Mouse (Mus musculus) cortical plate, adult 2 months (tissue): ENCODE measurements at regions not wholly inside any gene's neighbourhood (a gene's known extent, or its start where the extent isn't known, plus 50 kb on each side); places are given as distances from the start of the nearest gene placed in this dataset.

ENCODE experiments used
- H3K27ac ChIP-seq: fragments of 200-500 bp; 2 replicates; pipeline ENCODE4 v1.5.1; 2012; ENCODE audit warnings: low read length, control low read depth, inconsistent platforms; ENCODE audit not compliant: insufficient read depth
- H3K4me1 ChIP-seq: fragments of 200-500 bp; 2 replicates; pipeline ENCODE4 v1.6.1; 2011; ENCODE audit warnings: low read length; ENCODE audit not compliant: control insufficient read depth, insufficient read depth
- H3K4me3 ChIP-seq: fragments of 200-500 bp; 2 replicates; pipeline ENCODE4 v1.5.1; 2011; ENCODE audit warnings: mild to moderate bottlenecking, low read length, control low read depth; ENCODE audit not compliant: insufficient read depth
- CTCF ChIP-seq: fragments of 200-500 bp; IDR thresholded peaks from 2 replicates; pipeline ENCODE4 v1.5.1; 2011; ENCODE audit warnings: mild to moderate bottlenecking, control low read depth, low read length; ENCODE audit not compliant: insufficient read depth; ENCODE audit errors: extremely low read depth
- POLR2A ChIP-seq: fragments of 200-500 bp; IDR thresholded peaks from 2 replicates; pipeline ENCODE4 v1.6.1; 2011; ENCODE audit warnings: mild to moderate bottlenecking, low read length, control low read depth; ENCODE audit not compliant: insufficient read depth; ENCODE audit errors: extremely low read depth

DNA sequence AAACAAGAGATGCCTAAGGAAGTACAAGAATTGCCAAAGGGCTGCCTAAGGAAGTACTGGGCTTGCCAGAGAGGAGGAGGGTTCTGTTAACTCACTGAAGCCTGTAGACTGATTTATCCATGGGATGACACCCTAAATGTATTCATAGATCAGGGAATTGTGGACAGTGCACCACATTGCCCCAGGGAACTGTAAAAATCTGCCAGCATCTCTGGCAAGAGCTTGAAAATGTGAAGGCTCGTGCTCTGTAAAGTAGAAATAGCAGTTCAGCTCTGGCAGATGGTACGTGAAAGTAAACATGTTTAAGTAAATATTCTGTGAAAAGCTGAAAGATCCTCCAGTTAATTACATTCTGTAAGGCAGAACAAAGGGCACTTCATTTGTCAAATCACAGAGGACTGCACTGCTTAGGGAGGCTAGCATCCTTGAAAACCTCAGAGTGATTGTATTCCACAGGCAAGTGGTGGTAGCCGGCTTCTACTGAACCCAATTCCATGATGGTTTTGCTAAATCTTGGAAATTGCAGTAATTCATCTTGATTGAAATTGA lies 445.9 kb upstream of the Grin3a start:
- Histone ChIP-seq H3K4me3 (no peak overlapping the region), H3K4me1 (no peaks in the 10 kb centered on the region), H3K27ac (no peak overlapping the region)
- TF ChIP-seq POLR2A: no peak
- TF ChIP-seq CTCF: no peak

DNA sequence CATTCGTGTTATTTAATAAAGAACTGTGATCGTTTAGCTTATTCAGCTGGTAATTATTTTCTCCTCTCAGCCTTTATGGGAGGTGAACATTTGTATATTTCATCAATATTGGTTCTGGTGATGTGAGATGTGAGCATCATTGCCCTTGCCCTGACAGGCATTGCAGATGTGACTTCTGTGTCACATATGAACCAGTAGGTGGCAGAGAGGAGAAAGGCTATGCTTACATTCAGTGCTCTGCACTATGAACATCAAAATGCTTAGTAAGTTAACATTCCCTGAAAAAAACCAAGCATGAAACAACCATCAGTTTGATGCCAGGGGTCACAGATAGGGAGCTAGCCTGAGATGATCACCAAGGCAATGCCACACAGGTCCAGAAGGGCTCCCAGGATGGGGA lies 441.1 kb upstream of the Grin3a start:
- Histone ChIP-seq H3K27ac (no peak overlapping the region), H3K4me1 (no peaks in the 10 kb centered on the region), H3K4me3 (no peak overlapping the region)
- TF ChIP-seq CTCF (peak; percentile 33), POLR2A (no peak)

DNA sequence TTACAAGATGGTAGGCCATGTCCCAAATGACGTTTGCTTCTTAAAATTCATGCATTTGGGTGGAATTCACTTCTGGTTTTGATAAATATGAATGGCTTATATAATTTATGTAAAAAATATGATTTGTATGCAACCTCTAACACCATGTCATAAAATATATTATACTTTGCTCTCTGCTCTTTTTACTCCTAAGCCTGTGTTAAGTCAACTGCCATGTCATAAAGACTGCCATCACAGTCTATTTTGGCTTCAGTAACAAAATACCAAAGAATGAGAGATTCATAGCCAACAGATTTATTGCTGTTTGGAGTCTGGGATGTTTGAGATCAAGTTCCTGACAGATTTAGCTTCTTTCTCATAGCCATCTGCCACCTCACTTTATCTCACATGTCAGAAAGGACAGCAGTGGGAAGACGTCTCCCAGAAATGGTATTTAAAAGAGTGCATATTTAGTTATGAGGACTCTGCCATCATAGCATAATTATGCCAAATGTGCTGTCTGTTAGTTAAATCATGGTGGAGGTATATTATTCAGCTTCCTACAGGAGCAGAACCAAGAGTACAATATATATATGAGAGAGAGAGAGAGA lies 413.6 kb upstream of the Grin3a start:
- TF ChIP-seq POLR2A (no peak), CTCF (no peak)

GRCm38 (mm10) chr4:50242042-50242441 lies 396.5 kb upstream of the Grin3a start:
- H3K4me1 ChIP-seq: no peaks in the 10 kb centered on the region
- H3K4me3 ChIP-seq: no peak overlapping the region
- TF ChIP-seq POLR2A (no peak), CTCF (no peak)
- no peak overlapping the region for H3K27ac ChIP-seq

More for the DNA sequence above, 413.6 kb upstream of the Grin3a start:
- no peak overlapping the region for H3K27ac ChIP-seq
- H3K4me3 ChIP-seq: no peak overlapping the region
- H3K4me1 ChIP-seq: no peaks in the 10 kb centered on the region

GRCm38 (mm10) chr4:50240951-50241350 lies 395.4 kb upstream of the Grin3a start:
- H3K4me1 ChIP-seq: no peaks in the 10 kb centered on the region
- H3K4me3 ChIP-seq: no peak overlapping the region
- H3K27ac ChIP-seq: no peak overlapping the region
- no peak for TF ChIP-seq POLR2A
- TF ChIP-seq CTCF: no peak

DNA sequence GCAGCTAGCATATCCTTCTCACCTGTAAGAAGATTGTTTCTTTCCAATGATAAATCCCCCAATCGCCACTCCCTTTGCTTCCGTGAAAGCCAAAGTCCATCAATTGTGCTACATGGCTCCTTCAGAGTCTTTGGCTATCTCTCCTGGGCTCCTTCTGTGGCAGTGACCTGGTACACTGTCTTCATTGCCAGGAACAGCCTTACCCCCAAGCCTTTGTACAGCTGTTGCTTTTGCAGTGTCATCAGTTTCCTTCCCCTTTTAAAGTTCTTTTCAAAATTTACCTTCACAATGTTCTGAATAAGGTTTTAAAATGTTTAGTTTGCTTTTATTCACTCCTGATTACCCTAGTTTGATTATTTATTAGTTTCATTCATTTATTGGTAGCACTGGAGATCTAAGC lies 393.8 kb upstream of the Grin3a start:
- Histone ChIP-seq H3K4me3 (no peak overlapping the region), H3K4me1 (no peaks in the 10 kb centered on the region), H3K27ac (no peak overlapping the region)
- TF ChIP-seq POLR2A (no peak), CTCF (no peak)

- TF ChIP-seq POLR2A (no peak), CTCF (no peak)
- Histone ChIP-seq H3K4me3 (no peak overlapping the region), H3K27ac (no peak overlapping the region), H3K4me1 (no peaks in the 10 kb centered on the region)
Measured at GRCm38 (mm10) chr4:50235476-50235875, 389.9 kb upstream of the Grin3a start.

DNA sequence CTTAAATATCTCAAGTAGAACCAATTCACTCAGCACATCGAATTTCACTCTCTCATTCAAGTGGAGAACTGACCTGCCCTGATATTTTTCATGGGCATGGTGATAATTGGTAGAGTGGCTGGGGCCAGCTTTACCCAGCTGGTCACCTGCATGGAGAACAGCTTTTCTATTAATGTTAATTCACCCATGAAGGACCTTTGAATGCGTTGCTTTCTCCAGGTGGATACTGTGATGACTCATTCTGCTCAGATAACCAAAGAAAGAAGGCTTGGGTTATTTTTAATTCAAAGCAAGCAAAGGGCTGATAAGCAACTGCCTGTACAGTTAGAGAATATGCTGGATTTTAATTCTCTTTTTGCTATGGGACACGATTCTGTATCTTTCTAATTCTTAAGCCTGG lies 357.8 kb upstream of the Grin3a start:
- Histone ChIP-seq H3K4me1 (no peaks in the 10 kb centered on the region), H3K27ac (no peak overlapping the region), H3K4me3 (no peak overlapping the region)
- TF ChIP-seq CTCF (no peak), POLR2A (no peak)

DNA sequence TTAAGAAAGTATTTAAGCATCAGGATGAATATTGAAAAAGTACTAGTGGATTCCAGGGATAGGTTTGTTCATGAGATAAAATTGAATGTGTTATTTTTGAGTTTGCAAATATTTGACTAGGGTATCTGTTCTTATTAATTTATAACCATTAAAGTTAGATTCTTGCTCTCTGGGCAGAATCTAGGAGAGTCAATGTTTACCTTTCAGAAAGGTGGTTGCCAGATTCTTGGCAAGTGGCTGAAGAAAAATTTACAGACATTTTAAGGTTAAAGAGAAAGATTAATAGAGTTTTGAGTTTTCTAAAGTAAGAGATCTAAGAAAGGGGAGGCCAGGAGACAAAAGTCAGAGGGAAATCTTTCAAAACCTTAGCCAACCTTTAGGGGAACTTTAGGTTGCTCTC lies 331.7 kb upstream of the Grin3a start:
- Histone ChIP-seq H3K4me1 (no peaks in the 10 kb centered on the region), H3K27ac (no peak overlapping the region), H3K4me3 (no peak overlapping the region)
- TF ChIP-seq POLR2A (no peak), CTCF (no peak)

GRCm38 (mm10) chr4:50176656-50177055 lies 331.1 kb upstream of the Grin3a start:
- no peak for TF ChIP-seq CTCF
- no peak for TF ChIP-seq POLR2A
- no peak overlapping the region for H3K4me3 ChIP-seq
- H3K4me1 ChIP-seq: no peaks in the 10 kb centered on the region
- no peak overlapping the region for H3K27ac ChIP-seq
